Mouse (Mus musculus): ENCODE results near the gene Mrpl21. TPM values are rescaled to one million over a fixed set of nuclear protein-coding genes. Genes with fewer than 3 reads are reported as not detected.
A peak's percentile ranks its signal among the peaks of the same experiment; 100 is the strongest.

Gene Mrpl21
- 137 and 145 TPM in 2 replicates for polyA plus RNA-seq (2016; fragmentation: Nextera tagmentation; extraction: Ambion mirVana)

GRCm38 (mm10) chr19:3282572-3283467 lies at the start of gene Mrpl21, which contains the start of gene Ighmbp2:
Gene Mrpl21 (plus strand): TSS chr19:3282901.
Gene Ighmbp2 (minus strand): TSS chr19:3283017.
- Histone ChIP-seq H3K36me3 (replicated peaks) (peaks cover 62% of the 10 kb centered on the region), H3K4me3 (peak within 1 kb of the TSS; percentile 84), H3K27me3 (ENCODE audit: poor library complexity, severe bottlenecking) (no peaks in the 10 kb centered on the region), H3K9me3 (no peaks in the 10 kb centered on the region), H3K27ac (peak within 1 kb of the TSS; percentile 91), H3K4me1 (peaks cover 22% of the 10 kb centered on the region)
- under 1% methylated on average over 49 of the region's 49 CpGs for WGBS
- DNase-seq (ENCODE audit: extremely low spot score, low spot score): peak; percentile 91

- 92% methylated on average over 8 of the region's 8 CpGs for WGBS
- DNase-seq (ENCODE audit: extremely low spot score, low spot score): peak; percentile 12
- H3K4me3 ChIP-seq: no peak overlapping the region
- no peak overlapping the region for H3K27ac ChIP-seq
- no peaks in the 10 kb centered on the region for H3K27me3 ChIP-seq (ENCODE audit: poor library complexity, severe bottlenecking)
- H3K4me1 ChIP-seq: no peaks in the 10 kb centered on the region
- H3K9me3 ChIP-seq: no peaks in the 10 kb centered on the region
- H3K36me3 ChIP-seq (replicated peaks): peaks cover 54% of the 10 kb centered on the region
These were observed 22.7 kb upstream of the Mrpl21 start for GRCm38 (mm10) chr19:3260016-3260415.

- peaks cover 60% of the 10 kb centered on the region for H3K36me3 ChIP-seq (replicated peaks)
- H3K4me1 ChIP-seq: no peaks in the 10 kb centered on the region
- H3K27ac ChIP-seq: no peak overlapping the region
- 91% methylated on average over 3 of the region's 3 CpGs for WGBS
- no peak overlapping the region for H3K4me3 ChIP-seq
- H3K27me3 ChIP-seq (ENCODE audit: poor library complexity, severe bottlenecking): no peaks in the 10 kb centered on the region
- H3K9me3 ChIP-seq: no peaks in the 10 kb centered on the region
- peak; percentile 5 for DNase-seq (ENCODE audit: extremely low spot score, low spot score)
These were observed 22.1 kb upstream of the Mrpl21 start for GRCm38 (mm10) chr19:3260591-3260990.

- no peaks in the 10 kb centered on the region for H3K9me3 ChIP-seq
- DNase-seq (ENCODE audit: extremely low spot score, low spot score): peak; percentile 13
- H3K36me3 ChIP-seq (replicated peaks): peaks cover 68% of the 10 kb centered on the region
- H3K27ac ChIP-seq: no peak overlapping the region
- WGBS: 95% methylated on average over 7 of the region's 7 CpGs
- no peaks in the 10 kb centered on the region for H3K4me1 ChIP-seq
- no peaks in the 10 kb centered on the region for H3K27me3 ChIP-seq (ENCODE audit: poor library complexity, severe bottlenecking)
- H3K4me3 ChIP-seq: no peak overlapping the region
These were observed 21.4 kb upstream of the Mrpl21 start for GRCm38 (mm10) chr19:3261336-3261735.

GRCm38 (mm10) chr19:3261764-3262525 lies 20.8 kb upstream of the Mrpl21 start:
- Histone ChIP-seq H3K27me3 (ENCODE audit: poor library complexity, severe bottlenecking) (no peaks in the 10 kb centered on the region), H3K36me3 (replicated peaks) (peaks cover 74% of the 10 kb centered on the region), H3K4me3 (no peak overlapping the region), H3K27ac (no peak overlapping the region), H3K9me3 (no peaks in the 10 kb centered on the region), H3K4me1 (no peaks in the 10 kb centered on the region)
- peak; percentile 11 for DNase-seq (ENCODE audit: extremely low spot score, low spot score)
- 88% methylated on average over 12 of the region's 12 CpGs for WGBS

GRCm38 (mm10) chr19:3264348-3264747 lies 18.4 kb upstream of the Mrpl21 start:
- H3K9me3 ChIP-seq: no peaks in the 10 kb centered on the region; the same call in 1 of the 2 replicates
- 93% methylated on average over 6 of the region's 6 CpGs for WGBS
- H3K4me3 ChIP-seq: no peak overlapping the region
- no peaks in the 10 kb centered on the region for H3K27me3 ChIP-seq (ENCODE audit: poor library complexity, severe bottlenecking)
- no peak overlapping the region for H3K27ac ChIP-seq
- H3K36me3 ChIP-seq (replicated peaks): peaks cover 96% of the 10 kb centered on the region
- no peak for DNase-seq (ENCODE audit: extremely low spot score, low spot score)
- H3K4me1 ChIP-seq: no peaks in the 10 kb centered on the region

- H3K4me3 ChIP-seq: no peak overlapping the region
- H3K36me3 ChIP-seq (replicated peaks): peaks cover 97% of the 10 kb centered on the region
- no peaks in the 10 kb centered on the region for H3K4me1 ChIP-seq
These were observed 17.5 kb upstream of the Mrpl21 start for GRCm38 (mm10) chr19:3265180-3265579.

GRCm38 (mm10) chr19:3266136-3266535 lies 16.6 kb upstream of the Mrpl21 start:
- no peaks in the 10 kb centered on the region for H3K4me1 ChIP-seq
- no peaks in the 10 kb centered on the region; the same call in 1 of the 2 replicates for H3K9me3 ChIP-seq
- no peak overlapping the region for H3K27ac ChIP-seq
- no peak overlapping the region for H3K4me3 ChIP-seq
- H3K27me3 ChIP-seq (ENCODE audit: poor library complexity, severe bottlenecking): no peaks in the 10 kb centered on the region
- WGBS: 88% methylated on average over 5 of the region's 5 CpGs
- DNase-seq (ENCODE audit: extremely low spot score, low spot score): no peak
- peaks cover 97% of the 10 kb centered on the region for H3K36me3 ChIP-seq (replicated peaks)

More at GRCm38 (mm10) chr19:3265180-3265579, 17.5 kb upstream of the Mrpl21 start:
- Histone ChIP-seq H3K27me3 (ENCODE audit: poor library complexity, severe bottlenecking) (no peaks in the 10 kb centered on the region), H3K9me3 (no peaks in the 10 kb centered on the region; the same call in 1 of the 2 replicates), H3K27ac (no peak overlapping the region)
- 94% methylated on average over 9 of the region's 9 CpGs for WGBS
- no peak for DNase-seq (ENCODE audit: extremely low spot score, low spot score)

GRCm38 (mm10) chr19:3266676-3267075 lies 16.0 kb upstream of the Mrpl21 start:
- no peak overlapping the region for H3K4me3 ChIP-seq
- WGBS: 93% methylated on average over 4 of the region's 4 CpGs
- H3K9me3 ChIP-seq: no peaks in the 10 kb centered on the region; the same call in 1 of the 2 replicates
- H3K27me3 ChIP-seq (ENCODE audit: poor library complexity, severe bottlenecking): no peaks in the 10 kb centered on the region
- peaks cover 97% of the 10 kb centered on the region for H3K36me3 ChIP-seq (replicated peaks)
- no peak for DNase-seq (ENCODE audit: extremely low spot score, low spot score)
- no peak overlapping the region for H3K27ac ChIP-seq
- H3K4me1 ChIP-seq: no peaks in the 10 kb centered on the region

GRCm38 (mm10) chr19:3267340-3267739 lies 15.4 kb upstream of the Mrpl21 start:
- Histone ChIP-seq H3K4me3 (no peak overlapping the region), H3K27ac (no peak overlapping the region), H3K27me3 (ENCODE audit: poor library complexity, severe bottlenecking) (no peaks in the 10 kb centered on the region), H3K36me3 (replicated peaks) (peaks cover 97% of the 10 kb centered on the region), H3K9me3 (no peaks in the 10 kb centered on the region; the same call in 1 of the 2 replicates), H3K4me1 (no peaks in the 10 kb centered on the region)
- 87% methylated on average over 4 of the region's 4 CpGs for WGBS
- no peak for DNase-seq (ENCODE audit: extremely low spot score, low spot score)

GRCm38 (mm10) chr19:3268218-3268980 lies 14.3 kb upstream of the Mrpl21 start:
- Histone ChIP-seq H3K27me3 (ENCODE audit: poor library complexity, severe bottlenecking) (no peaks in the 10 kb centered on the region), H3K4me3 (no peak overlapping the region), H3K27ac (no peak overlapping the region), H3K36me3 (replicated peaks) (peaks cover 100% of the 10 kb centered on the region), H3K4me1 (no peaks in the 10 kb centered on the region), H3K9me3 (no peaks in the 10 kb centered on the region; the same call in 1 of the 2 replicates)
- 94% methylated on average over 17 of the region's 17 CpGs for WGBS
- DNase-seq (ENCODE audit: extremely low spot score, low spot score): no peak

- no peak for DNase-seq (ENCODE audit: extremely low spot score, low spot score)
- H3K4me3 ChIP-seq: no peak overlapping the region
- H3K27ac ChIP-seq: no peak overlapping the region
- H3K9me3 ChIP-seq: no peaks in the 10 kb centered on the region; the same call in 1 of the 2 replicates
- H3K36me3 ChIP-seq (replicated peaks): peaks cover 100% of the 10 kb centered on the region
- no peaks in the 10 kb centered on the region for H3K27me3 ChIP-seq (ENCODE audit: poor library complexity, severe bottlenecking)
- WGBS: 88% methylated on average over 9 of the region's 9 CpGs
- H3K4me1 ChIP-seq: no peaks in the 10 kb centered on the region
These were observed 13.4 kb upstream of the Mrpl21 start for GRCm38 (mm10) chr19:3269279-3269678.

Data from forebrain, embryonic 10.5 days (tissue).